Mouse (Mus musculus): ENCODE measurements around the gene Ddx19b. TPM values are rescaled to one million over a fixed set of nuclear protein-coding genes. Genes with fewer than 3 reads are reported as not detected.

Ddx19b gene
- total RNA-seq, 2 experiments from 2014 or later = 27.2 to 28.2 TPM

Small RNAs within 50 kb of the gene (microRNA-seq; reads per million reads assigned to microRNA genes)
- gene Gm24103 (not detected), gene Mir3473d (not detected)

Other genes starting within 250 kb of the Ddx19b start
- 10 to 100 TPM; 74.9 to 82.0 TPM for gene Il34, start 225.8 kb downstream of the Ddx19b start, total RNA-seq (2021)
- 10 to 100 TPM; 50.8 to 59.0 TPM for gene Cog4, start 185.2 kb downstream of the Ddx19b start, total RNA-seq (2021)
- 10 to 100 TPM; 56.0 to 58.3 TPM for gene Sf3b3, start 185.0 kb downstream of the Ddx19b start, total RNA-seq (2021)
- gene Fuk, start 129.3 kb downstream of the Ddx19b start, total RNA-seq (2021) = 10 to 100 TPM; 11.5 to 12.0 TPM
- gene St3gal2, start 111.8 kb downstream of the Ddx19b start, total RNA-seq (2021) = 10 to 100 TPM; 85.5 to 86.1 TPM
- 10 to 100 TPM; 30.9 to 34.4 TPM for gene Ddx19a, start 34.0 kb downstream of the Ddx19b start, total RNA-seq (2021)
- 100 to 1,000 TPM in 1 of 2 experiments, 10 to 100 TPM in 1; 96.8 to 102 TPM for gene Aars, start 1.4 kb upstream of the Ddx19b start, total RNA-seq (2021)
- gene Exosc6, start 24.6 kb upstream of the Ddx19b start, total RNA-seq (2021) = not detected
- under 1 TPM in 1 of 2 experiments, not detected in 1; 0.26 TPM for gene Clec18a, start 60.7 kb upstream of the Ddx19b start, total RNA-seq (2021)
- gene Pdpr, start 62.9 kb upstream of the Ddx19b start, total RNA-seq (2021) = 10 to 100 TPM; 28.6 to 30.8 TPM
- gene Glg1, start 227.5 kb upstream of the Ddx19b start, total RNA-seq (2021) = 100 to 1,000 TPM; 123 to 127 TPM